Mouse (Mus musculus) heart, embryonic 12.5 days (tissue): ENCODE measurements around the gene Man2a2. TPM values are rescaled to one million over a fixed set of nuclear protein-coding genes. Genes with fewer than 3 reads are reported as not detected.

ENCODE experiments used
- ATAC-seq: fragments of 200-750 bp; cut with Nextera tagmentation; 2 replicates; pipeline ENCODE4 v1.8.0; 2017; ENCODE audit warnings: moderate TSS enrichment, moderate library complexity; ENCODE audit not compliant: insufficient number of reproducible peaks, low FRiP score
- H3K27ac ChIP-seq: fragments of 300-500 bp; sonication (generic); 2 replicates; pipeline ENCODE4 v1.5.1; 2016; ENCODE audit warnings: mild to moderate bottlenecking, moderate library complexity; ENCODE audit not compliant: poor library complexity, severe bottlenecking
- H3K27me3 ChIP-seq: fragments of 300-500 bp; sonication (generic); replicated peaks from 2 replicates; pipeline ENCODE4 v1.6.1; 2016; ENCODE audit warnings: mild to moderate bottlenecking, moderate library complexity
- H3K36me3 ChIP-seq: fragments of 300-500 bp; sonication (generic); 2 replicates; pipeline ENCODE4 v1.6.1; 2016; ENCODE audit warnings: mild to moderate bottlenecking, moderate library complexity
- H3K4me1 ChIP-seq: fragments of 300-500 bp; sonication (generic); replicated peaks from 2 replicates; pipeline ENCODE4 v1.6.1; 2016; ENCODE audit warnings: mild to moderate bottlenecking
- H3K4me2 ChIP-seq: fragments of 300-500 bp; sonication (generic); 2 replicates; pipeline ENCODE4 v1.6.1; 2016; ENCODE audit warnings: mild to moderate bottlenecking, moderate library complexity
- H3K4me3 ChIP-seq: fragments of 300-500 bp; sonication (generic); 2 replicates; pipeline ENCODE4 v1.5.1; 2016; ENCODE audit warnings: mild to moderate bottlenecking
- H3K9ac ChIP-seq: fragments of 300-500 bp; sonication (generic); 2 replicates; pipeline ENCODE4 v1.6.1; 2016; ENCODE audit warnings: mild to moderate bottlenecking, moderate library complexity
- H3K9me3 ChIP-seq: fragments of 300-500 bp; sonication (generic); replicated peaks from 2 replicates; pipeline ENCODE4 v1.6.1; 2016; ENCODE audit warnings: mild to moderate bottlenecking, moderate library complexity
- WGBS: fragments of 180-500 bp; shearing (Covaris S2); methylation state at CpG from one replicate; pipeline ENCODE4 v1.1.7; 2016; 5-methylcytosine and 5-hydroxymethylcytosine counted together
- polyA plus RNA-seq: library from polyadenylated mRNA; unstranded; fragments of >200 nt; fragmentation: Nextera tagmentation; extraction: Ambion mirVana; gene quantifications from 2 replicates; pipeline ENCODE4 v1.2.1, GENCODE M21; 2016

Gene Man2a2
- polyA plus RNA-seq, 1 experiment from 2014 or later, result 25.0 TPM

DNA sequence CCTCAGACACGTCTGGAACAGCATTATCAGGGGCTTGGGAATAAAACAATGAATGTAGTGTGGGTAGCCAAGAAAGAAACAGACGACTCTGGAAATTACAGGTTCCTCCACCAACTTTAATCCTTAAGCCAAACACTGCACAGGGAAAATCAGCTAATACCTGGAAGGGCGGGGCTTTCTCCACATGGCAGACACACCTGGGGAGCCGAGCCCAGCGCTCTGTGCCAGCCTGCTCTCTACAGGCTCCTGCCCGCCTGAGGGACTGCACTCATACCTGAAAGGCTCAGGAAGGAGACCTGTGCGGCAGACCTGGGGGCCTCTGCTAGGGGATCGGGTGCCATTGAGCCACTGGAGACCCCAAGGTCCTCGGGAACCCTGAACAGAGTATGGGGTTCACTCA is 36.5 kb upstream of the Man2a2 start:
- peaks cover 33% of the 10 kb centered on the region for H3K4me1 ChIP-seq
- no peak overlapping the region for H3K4me2 ChIP-seq
- H3K4me3 ChIP-seq, result no peak overlapping the region
- no peak overlapping the region for H3K27ac ChIP-seq
- H3K27me3 ChIP-seq, result no peaks in the 10 kb centered on the region
- H3K9me3 ChIP-seq, result no peaks in the 10 kb centered on the region
- H3K36me3 ChIP-seq, result no peaks in the 10 kb centered on the region
- H3K9ac ChIP-seq, result no peak overlapping the region
- 70% methylated on average over 9 of the region's 9 CpGs for WGBS
- ATAC-seq, result no peak

GRCm38 (mm10) chr7:80406186-80406585 is 35.0 kb upstream of the Man2a2 start:
- WGBS, result 75% methylated on average over 3 of the region's 3 CpGs

DNA sequence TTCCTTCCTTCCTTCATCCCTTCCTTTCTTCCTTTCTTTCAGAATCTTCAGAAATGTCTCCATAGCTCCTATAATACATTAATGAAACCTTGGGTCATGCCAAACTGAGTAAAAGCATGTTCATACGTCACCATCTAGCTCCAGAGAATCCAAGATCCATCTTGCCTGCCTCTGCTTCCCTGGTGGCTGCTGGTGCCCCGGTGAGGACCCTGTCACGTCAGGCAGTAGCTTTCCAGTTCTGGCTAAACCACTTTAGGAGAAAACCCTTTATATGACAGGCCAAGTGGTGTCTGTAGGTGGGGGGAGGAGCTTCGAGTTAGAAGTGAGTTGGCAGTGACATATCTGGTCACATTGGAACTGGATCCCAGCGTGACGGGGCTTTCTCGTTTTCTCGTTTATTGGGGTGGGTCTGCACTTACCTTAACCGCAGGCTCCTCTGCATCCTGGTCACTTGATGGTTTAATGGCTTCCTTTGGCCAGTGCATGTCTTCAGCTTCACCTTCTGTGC is 34.1 kb upstream of the Man2a2 start, which contains the start of gene Furin:
TSS of gene Furin (minus strand) at position 249 of the 508 bp plus-strand sequence.
- Histone ChIP-seq H3K27me3 (no peaks in the 10 kb centered on the region), H3K27ac (0 out of 2 replicates have a peak within 1 kb of the TSS, but pooled peaks have one; percentile 97), H3K9ac (no peak within 1 kb of the TSS), H3K4me3 (no peak within 1 kb of the TSS), H3K4me1 (peaks cover 44% of the 10 kb centered on the region), H3K4me2 (no peak within 1 kb of the TSS), H3K9me3 (no peaks in the 10 kb centered on the region), H3K36me3 (no peaks in the 10 kb centered on the region)
- no peak for ATAC-seq
- 58% methylated on average over 9 of the region's 9 CpGs for WGBS

More at GRCm38 (mm10) chr7:80406186-80406585, 35.0 kb upstream of the Man2a2 start:
- Histone ChIP-seq H3K9me3 (no peaks in the 10 kb centered on the region), H3K4me1 (peaks cover 34% of the 10 kb centered on the region), H3K4me3 (no peak overlapping the region), H3K27me3 (no peaks in the 10 kb centered on the region), H3K36me3 (no peaks in the 10 kb centered on the region), H3K4me2 (no peak overlapping the region), H3K27ac (no peak overlapping the region), H3K9ac (no peak overlapping the region)
- ATAC-seq, result no peak

- 41% methylated on average over 7 of the region's 7 CpGs for WGBS
- Histone ChIP-seq H3K4me2 (no peak overlapping the region), H3K9ac (no peak overlapping the region), H3K27ac (peak overlapping the region; percentile 97; the same call in 1 of the 2 replicates), H3K4me1 (peaks cover 51% of the 10 kb centered on the region), H3K9me3 (no peaks in the 10 kb centered on the region), H3K27me3 (no peaks in the 10 kb centered on the region), H3K4me3 (no peak overlapping the region), H3K36me3 (no peaks in the 10 kb centered on the region)
- no peak for ATAC-seq
Observed at GRCm38 (mm10) chr7:80404101-80404894, 33.1 kb upstream of the Man2a2 start.

- Histone ChIP-seq H3K9me3 (no peaks in the 10 kb centered on the region), H3K36me3 (peaks cover 2% of the 10 kb centered on the region), H3K4me3 (no peak overlapping the region), H3K4me1 (peaks cover 59% of the 10 kb centered on the region), H3K9ac (no peak overlapping the region), H3K27me3 (no peaks in the 10 kb centered on the region), H3K4me2 (peak overlapping the region; percentile 78), H3K27ac (peak overlapping the region; percentile 97)
- 36% methylated on average over 9 of the region's 9 CpGs for WGBS
- no peak for ATAC-seq
Observed at GRCm38 (mm10) chr7:80403551-80403950, 32.4 kb upstream of the Man2a2 start.

GRCm38 (mm10) chr7:80402651-80403321 is 31.6 kb upstream of the Man2a2 start:
- Histone ChIP-seq H3K27ac (peak overlapping the region; percentile 97), H3K27me3 (no peaks in the 10 kb centered on the region), H3K4me3 (peak overlapping the region; percentile 86), H3K9ac (peak overlapping the region; percentile 98), H3K4me1 (peaks cover 61% of the 10 kb centered on the region), H3K9me3 (no peaks in the 10 kb centered on the region), H3K4me2 (peak overlapping the region; percentile 78), H3K36me3 (peaks cover 9% of the 10 kb centered on the region)
- WGBS, result 11% methylated on average over 91 of the region's 92 CpGs
- ATAC-seq, result peak; percentile 83

GRCm38 (mm10) chr7:80401860-80402641 is 30.9 kb upstream of the Man2a2 start:
- Histone ChIP-seq H3K4me2 (peak overlapping the region; percentile 78), H3K27ac (peak overlapping the region; percentile 97), H3K36me3 (peaks cover 17% of the 10 kb centered on the region), H3K4me1 (peaks cover 59% of the 10 kb centered on the region), H3K9ac (peak overlapping the region; percentile 98), H3K27me3 (no peaks in the 10 kb centered on the region), H3K4me3 (peak overlapping the region; percentile 86), H3K9me3 (no peaks in the 10 kb centered on the region)
- peak; percentile 52 for ATAC-seq
- WGBS, result 4% methylated on average over 100 of the region's 102 CpGs

DNA sequence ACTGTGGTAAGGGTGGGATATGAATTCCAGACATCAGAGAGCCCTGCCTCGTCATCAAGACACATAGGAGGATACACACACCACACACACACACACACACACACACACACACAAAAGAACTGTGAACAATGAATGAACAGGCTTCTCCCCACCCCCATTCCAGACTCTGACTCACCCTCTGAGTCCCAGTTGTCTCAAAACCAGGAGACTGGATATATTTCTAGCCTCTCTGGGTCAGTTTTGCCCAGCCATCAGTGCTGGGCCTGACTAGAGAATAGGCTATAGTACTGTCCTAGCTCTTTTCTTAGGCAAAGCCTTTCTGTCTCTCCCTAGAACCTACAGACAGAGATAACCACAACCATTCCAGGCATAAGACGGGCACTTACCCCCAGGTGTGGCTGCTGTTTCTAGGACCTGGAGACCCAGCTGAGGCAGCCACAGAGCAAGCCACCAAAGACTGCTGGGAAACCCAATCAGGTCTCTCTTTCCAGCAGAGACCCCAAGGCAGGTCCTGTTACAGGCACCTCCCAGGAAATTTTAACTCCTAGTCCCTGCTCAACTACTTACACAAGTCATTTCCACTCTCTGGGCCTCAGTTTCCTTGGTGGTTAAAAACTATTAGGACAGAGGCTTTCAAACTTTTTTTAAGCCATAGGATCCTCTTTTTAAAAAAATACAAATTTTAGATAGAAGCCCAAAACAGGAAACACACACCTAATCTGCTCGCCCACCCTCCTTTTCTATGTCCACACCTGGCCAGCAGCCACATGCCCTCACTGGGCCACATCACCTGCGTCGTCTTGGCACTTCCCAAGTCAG is 30.1 kb upstream of the Man2a2 start:
- peak overlapping the region; percentile 97 for H3K27ac ChIP-seq
- peak overlapping the region; percentile 78 for H3K4me2 ChIP-seq
- H3K36me3 ChIP-seq, result peaks cover 24% of the 10 kb centered on the region
- peaks cover 54% of the 10 kb centered on the region for H3K4me1 ChIP-seq
- H3K27me3 ChIP-seq, result no peaks in the 10 kb centered on the region
- 17% methylated on average over 5 of the region's 5 CpGs for WGBS
- no peak for ATAC-seq
- peak overlapping the region; percentile 98 for H3K9ac ChIP-seq
- H3K4me3 ChIP-seq, result peak overlapping the region; percentile 86
- no peaks in the 10 kb centered on the region for H3K9me3 ChIP-seq

GRCm38 (mm10) chr7:80400571-80400970 is 29.4 kb upstream of the Man2a2 start:
- H3K9ac ChIP-seq, result peak overlapping the region; percentile 98
- peak overlapping the region; percentile 78 for H3K4me2 ChIP-seq
- H3K27ac ChIP-seq, result peak overlapping the region; percentile 97
- peaks cover 30% of the 10 kb centered on the region for H3K36me3 ChIP-seq
- H3K4me3 ChIP-seq, result peak overlapping the region; percentile 86
- peaks cover 53% of the 10 kb centered on the region for H3K4me1 ChIP-seq
- ATAC-seq, result no peak
- WGBS, result 40% methylated on average over 6 of the region's 6 CpGs
- no peaks in the 10 kb centered on the region for H3K27me3 ChIP-seq
- H3K9me3 ChIP-seq, result no peaks in the 10 kb centered on the region

DNA sequence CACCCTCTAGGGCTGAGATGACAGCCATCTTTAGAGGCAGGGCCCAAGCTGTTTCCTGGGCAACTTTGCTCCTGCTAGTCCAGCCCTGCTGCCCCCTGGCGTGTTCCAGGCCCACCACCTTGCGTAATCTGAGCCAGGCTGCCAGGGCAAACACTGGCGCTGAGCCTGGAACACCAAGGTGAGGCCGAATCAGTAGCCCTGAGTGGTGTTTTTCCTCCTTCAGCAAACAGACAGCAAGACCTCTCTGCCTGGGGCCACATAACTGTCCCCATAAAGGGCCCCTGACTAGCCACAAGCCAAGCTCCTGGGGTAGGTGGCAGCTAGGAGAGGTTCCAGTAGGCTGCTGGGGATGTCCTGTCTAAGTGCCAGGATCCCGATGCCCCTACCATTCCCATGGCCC is 28.9 kb upstream of the Man2a2 start:
- H3K27ac ChIP-seq, result peak overlapping the region; percentile 97
- peaks cover 49% of the 10 kb centered on the region for H3K4me1 ChIP-seq
- peak overlapping the region; percentile 98 for H3K9ac ChIP-seq
- no peaks in the 10 kb centered on the region for H3K9me3 ChIP-seq
- peak overlapping the region; percentile 86 for H3K4me3 ChIP-seq
- ATAC-seq, result no peak
- WGBS, result 47% methylated on average over 5 of the region's 5 CpGs
- H3K36me3 ChIP-seq, result peaks cover 34% of the 10 kb centered on the region
- H3K27me3 ChIP-seq, result no peaks in the 10 kb centered on the region
- peak overlapping the region; percentile 78 for H3K4me2 ChIP-seq
